Mouse (Mus musculus): Measurements from ENCODE around the gene Zfyve27.

Gene Zfyve27

GRCm38 (mm10) chr19:42163764-42164163 lies at the start of gene Zfyve27:
Gene Zfyve27 (plus strand): TSS chr19:42163951.
- WGBS: 34% methylated on average over 5 of the region's 5 CpGs

GRCm38 (mm10) chr19:42115783-42116335 lies 47.9 kb upstream of the Zfyve27 start:
- WGBS: 91% methylated on average over 4 of the region's 4 CpGs

DNA sequence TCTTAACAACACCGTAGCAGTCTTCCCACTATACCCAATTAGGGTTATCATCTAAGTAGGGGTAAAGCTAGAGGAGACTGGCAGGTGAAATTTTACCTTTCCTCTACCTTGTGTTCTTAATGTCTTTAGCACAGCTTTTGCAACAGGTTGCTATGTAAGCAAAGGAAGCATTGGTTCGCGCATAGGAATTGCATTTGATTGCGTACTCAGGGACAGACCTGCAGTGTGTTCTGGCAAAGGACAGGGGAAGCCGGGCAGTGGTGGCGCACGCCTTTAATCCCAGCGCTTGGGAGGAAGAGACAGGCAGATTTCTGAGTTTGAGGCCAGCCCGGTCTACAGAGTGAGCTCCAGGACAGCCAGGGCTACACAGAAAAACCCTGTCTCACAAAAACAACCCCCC lies 45.6 kb upstream of the Zfyve27 start:
- WGBS: 97% methylated on average over 9 of the region's 9 CpGs

DNA sequence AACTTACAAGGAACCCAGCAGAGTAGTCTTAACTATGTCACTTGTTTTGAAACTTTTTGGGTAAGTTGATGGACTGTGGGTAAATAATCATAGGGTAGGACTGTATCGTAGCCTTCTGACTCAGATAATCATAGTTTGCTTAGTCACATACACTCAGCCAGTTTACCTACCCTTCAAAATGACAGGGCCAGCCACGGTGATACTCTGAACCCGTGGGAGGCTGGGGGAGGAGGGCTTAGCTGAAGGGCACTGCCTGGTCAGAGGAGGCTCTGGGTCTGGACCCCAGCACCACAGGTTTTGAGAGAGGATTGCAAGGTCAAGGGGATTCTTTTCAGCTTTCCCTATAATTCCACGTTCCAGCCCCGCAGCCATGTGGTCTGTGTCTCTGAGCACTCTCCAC lies 45.2 kb upstream of the Zfyve27 start:
- WGBS: 89% methylated on average over 5 of the region's 5 CpGs

GRCm38 (mm10) chr19:42120451-42120850 lies 43.3 kb upstream of the Zfyve27 start:
- 77% methylated on average over 8 of the region's 8 CpGs for WGBS

DNA sequence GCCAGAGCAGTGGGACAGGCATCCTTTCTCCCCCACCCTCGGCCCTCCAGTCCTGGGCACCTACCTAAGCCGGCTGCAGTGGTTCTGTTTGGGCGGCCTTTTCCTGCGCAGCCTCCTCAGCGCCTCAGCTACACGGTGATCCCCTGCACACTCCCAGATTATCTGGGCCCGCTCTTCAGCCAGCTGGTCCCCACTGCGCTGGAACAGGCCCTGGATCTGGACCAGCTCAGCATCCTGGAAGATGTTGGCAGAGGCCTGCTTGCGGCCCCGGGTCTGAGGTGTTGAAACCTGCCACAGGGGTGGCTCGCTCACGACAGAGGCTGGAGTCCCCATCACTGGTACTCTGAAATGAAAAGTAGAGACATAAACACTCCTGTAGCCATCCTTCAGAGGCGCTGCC lies 39.1 kb upstream of the Zfyve27 start:
- WGBS: 53% methylated on average over 13 of the region's 13 CpGs

DNA sequence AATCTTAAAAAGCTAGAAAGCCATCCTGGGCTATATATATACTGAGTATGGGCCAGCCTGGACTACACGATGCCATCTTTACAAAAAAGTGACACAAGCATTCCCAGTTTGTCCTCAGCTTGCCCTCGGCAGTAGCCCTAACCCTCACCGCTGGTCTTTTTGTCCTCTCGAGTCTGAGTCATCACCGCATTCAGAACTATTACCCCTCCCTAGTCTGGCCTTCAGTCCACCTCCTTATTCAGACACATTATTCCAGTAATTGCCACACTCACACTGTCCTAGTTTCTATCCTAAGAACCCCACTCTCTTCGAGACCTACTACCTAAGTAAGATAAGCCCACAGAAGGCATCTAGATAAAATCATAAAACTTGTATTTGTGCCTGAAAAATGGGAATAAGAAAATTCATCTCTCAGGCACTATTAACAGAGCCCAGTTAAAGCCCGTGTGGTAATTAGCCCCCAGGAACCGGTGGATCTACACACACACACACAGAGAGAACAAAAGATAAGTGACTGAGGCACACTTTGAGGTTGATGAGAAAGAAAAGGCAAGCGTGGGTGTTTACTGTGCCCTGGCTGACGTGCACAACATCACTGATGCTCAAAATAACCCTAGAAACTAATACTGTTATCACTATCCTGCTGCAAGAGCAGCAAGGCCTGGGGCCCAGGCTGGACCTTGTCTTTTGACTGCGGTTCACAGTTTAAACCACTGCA lies 38.1 kb upstream of the Zfyve27 start:
- WGBS: 57% methylated on average over 11 of the region's 11 CpGs

- 86% methylated on average over 6 of the region's 6 CpGs for WGBS
Measured at GRCm38 (mm10) chr19:42126219-42126605, 37.5 kb upstream of the Zfyve27 start.

DNA sequence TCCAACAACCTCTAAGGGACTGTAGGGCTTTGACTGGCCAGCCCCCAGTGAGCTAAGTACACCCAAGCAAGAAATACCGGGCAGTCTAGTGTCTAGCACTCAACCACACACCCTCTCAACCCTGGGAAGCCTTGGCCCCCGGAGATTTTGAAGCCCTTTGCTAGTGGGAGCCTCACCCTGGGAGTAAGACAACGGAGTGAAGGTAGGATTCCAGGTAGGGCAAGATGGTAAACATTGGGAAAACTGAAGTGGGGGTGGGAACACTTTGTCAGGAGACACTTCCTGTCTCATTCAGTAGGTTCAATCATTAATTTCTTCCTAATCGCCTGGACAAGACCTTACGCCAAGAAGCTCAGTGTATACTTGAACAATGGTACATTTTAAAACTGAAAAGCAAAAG lies 36.7 kb upstream of the Zfyve27 start:
- 93% methylated on average over 5 of the region's 5 CpGs for WGBS

DNA sequence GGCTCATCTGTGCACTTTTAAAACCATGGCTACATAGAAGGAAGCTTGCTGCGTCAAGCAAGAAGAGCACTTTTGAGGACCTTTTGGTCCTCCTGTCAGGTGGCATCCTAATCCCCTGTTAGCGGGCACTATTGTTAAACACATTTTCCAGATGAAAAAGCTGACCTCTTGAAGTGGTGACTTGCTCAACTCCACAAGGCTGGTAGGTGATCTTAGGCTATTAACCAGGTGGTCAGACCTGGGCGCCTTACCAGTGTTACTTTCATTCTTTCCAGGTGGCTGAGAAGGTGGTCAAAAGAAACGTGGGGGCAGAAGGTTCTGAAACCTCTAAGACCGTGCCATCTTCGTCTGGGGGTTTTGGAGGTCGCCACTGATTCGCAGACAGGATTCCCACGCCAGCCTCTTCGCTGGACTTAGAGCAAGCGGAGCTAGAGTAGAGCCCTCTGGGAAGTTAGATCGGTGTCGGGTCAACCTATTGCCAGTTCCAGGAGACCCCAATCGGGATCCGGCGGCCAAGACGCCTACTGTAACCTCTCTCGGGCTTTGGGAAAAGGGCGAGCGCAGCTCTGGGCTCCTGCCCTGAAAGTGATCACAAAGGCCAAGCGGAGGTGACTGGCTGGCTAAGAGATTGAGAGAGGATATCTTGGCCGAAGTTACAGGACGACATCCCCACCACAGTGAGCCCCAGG lies 35.6 kb upstream of the Zfyve27 start:
- WGBS: 7% methylated on average over 23 of the region's 23 CpGs

GRCm38 (mm10) chr19:42128787-42129508 lies 34.8 kb upstream of the Zfyve27 start, which contains the start of gene Avpi1:
Gene Avpi1 (minus strand): TSS chr19:42129059.
- under 1% methylated on average over 54 of the region's 54 CpGs for WGBS

DNA sequence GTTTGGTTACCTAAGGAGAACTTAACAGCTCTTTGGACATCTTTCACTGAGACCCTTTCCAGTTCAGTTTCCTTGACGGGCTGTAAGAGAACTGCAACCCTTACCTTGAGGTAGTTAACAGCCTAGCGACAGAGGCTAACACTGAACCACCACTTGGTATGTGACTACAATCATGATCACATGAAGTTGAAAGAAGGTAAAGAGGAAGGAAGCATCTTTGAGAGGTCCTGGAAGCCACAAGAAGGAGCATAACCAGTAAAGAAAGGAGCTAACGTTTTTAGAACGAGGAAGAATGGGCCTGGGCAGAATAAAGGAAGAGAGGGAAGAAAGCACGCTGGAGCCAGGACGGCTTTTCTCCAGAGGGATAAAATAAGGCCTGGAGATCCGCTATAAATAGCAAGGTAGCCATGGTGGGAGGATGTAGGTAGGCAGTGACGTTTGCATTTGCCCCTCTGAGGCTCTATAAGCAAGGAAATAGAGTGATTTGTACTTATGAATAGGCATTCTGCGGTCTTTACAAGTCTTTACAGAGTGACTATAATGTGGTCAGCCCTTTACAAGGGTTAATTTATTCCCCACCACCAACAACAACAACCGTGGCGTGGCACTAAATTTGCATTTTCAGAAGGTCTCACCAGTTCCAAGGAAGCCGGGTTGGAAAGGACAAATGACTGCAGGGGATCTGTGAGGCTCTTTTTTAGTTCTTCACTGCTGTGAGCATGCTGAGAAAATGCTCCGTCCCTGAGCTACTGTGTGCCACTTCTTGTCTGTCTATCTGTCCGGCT lies 34.0 kb upstream of the Zfyve27 start:
- WGBS: 12% methylated on average over 14 of the region's 14 CpGs

DNA sequence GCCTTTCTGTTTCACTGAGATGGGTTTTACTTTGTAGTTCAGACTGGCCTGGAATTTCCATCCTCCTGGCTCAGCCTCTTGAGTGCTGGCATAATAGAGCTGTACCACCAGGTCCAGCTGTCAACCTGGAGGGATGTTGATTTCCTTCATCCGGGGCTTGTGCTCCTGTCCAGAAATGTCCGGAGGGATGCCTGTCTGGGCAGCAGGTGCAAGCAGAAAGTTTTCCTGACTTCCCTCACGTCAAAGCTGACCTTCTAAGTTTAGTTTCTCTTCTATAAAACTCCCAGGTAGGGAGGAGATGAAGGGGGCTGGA lies 33.5 kb upstream of the Zfyve27 start:
- WGBS: 39% methylated on average over 3 of the region's 3 CpGs

GRCm38 (mm10) chr19:42131101-42131500 lies 32.6 kb upstream of the Zfyve27 start:
- 60% methylated on average over 5 of the region's 5 CpGs for WGBS

GRCm38 (mm10) chr19:42136126-42136525 lies 27.6 kb upstream of the Zfyve27 start:
- 65% methylated on average over 5 of the region's 5 CpGs for WGBS

- WGBS: 91% methylated on average over 4 of the region's 4 CpGs
Measured at GRCm38 (mm10) chr19:42137167-42137672, 26.5 kb upstream of the Zfyve27 start.

DNA sequence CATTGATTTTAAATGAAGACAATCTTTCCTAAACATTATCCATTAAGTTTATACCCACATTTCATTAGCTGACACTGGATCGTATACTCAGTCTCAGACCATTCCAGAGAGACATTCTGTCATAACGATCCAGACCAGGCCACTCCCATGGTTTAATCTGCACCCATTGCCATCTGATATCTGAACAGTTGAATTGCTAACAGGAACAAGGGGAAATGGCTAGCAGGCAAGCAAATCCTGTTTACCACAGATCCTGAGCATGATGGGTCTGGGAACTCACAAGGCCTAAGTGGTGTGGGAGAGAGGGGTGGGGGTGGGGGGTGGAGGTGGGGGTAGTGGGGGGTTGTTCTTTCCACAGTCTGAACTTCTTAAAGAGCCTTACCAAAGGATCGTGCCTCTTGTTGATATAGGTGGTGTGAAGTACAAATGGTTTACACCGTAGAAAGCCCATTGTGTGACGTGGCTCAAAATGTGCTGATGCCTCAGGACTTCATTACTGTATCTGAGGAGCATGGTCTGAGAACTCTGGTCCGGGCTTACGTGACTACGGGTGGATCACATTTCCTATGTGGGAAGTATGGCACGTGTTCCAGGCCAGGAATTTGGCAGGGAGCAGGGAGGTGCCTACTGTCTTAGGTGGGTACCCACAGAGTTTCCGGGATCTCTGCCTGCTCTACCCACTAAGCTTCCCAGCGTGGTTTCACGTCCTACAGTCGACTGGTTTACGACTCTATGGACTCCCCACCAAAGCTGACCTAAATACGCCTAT lies 25.1 kb upstream of the Zfyve27 start:
- 88% methylated on average over 15 of the region's 15 CpGs for WGBS

DNA sequence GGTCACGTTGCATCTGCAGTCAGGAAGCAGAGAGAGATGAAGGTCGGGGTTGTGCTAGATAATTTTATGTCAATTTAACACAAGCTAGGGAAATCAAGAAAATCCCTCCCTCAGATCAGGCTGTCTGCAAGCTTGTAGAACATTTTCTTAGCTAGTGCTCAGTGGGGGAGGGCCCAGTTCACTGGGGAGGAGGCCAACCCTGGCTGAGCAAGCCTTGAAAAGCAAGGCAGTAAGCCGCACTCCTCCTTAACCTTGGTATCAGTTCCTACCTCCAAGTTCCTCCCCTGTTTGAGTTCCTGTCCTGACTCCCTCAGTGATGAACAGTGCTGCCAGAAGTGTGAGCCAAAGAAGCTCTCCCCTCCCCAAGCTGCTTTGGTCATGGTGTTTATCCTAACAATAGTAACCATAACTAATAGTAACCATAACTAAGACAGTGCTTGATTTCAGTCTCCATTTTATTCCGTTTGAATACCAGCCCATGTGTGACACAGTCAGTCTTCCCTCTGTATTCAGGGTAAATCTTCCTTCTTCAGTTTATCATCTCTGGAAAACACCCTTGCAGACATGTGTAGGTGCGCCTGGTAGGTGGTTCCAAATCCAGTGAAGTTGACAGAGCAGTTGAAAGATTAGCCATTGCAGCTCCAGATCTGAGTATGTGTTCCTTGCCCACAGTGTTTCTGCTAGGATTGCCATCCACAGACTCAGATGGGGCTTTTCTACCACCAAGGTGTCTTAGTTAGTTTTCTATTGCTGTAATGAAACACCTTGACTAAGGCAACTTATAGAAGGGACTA lies 23.8 kb upstream of the Zfyve27 start:
- 50% methylated on average over 5 of the region's 5 CpGs for WGBS

GRCm38 (mm10) chr19:42141998-42142397 lies 21.8 kb upstream of the Zfyve27 start:
- WGBS: 91% methylated on average over 3 of the region's 3 CpGs

- WGBS: 83% methylated on average over 2 of the region's 2 CpGs
Measured at GRCm38 (mm10) chr19:42142757-42143156, 21.0 kb upstream of the Zfyve27 start.

All from cerebral cortex, adult 2 months (tissue).